Mouse (Mus musculus) c-Kit-positive CD71-positive TER-119-positive erythroid progenitor cells, embryonic 14.5 days (primary cell): ENCODE measurements around the gene Nynrin.
A peak's percentile ranks its signal among the peaks of the same experiment; 100 is the strongest.

Experiments
- DNase-seq: peaks from one replicate; pipeline ENCODE4 v3.0.0-alpha.2; 2013; ENCODE audit warnings: low spot score

Nynrin gene

GRCm38 (mm10) chr14:55878316-55878940 lies 24.6 kb downstream of the Nynrin start:
- no peak for DNase-seq

- DNase-seq = peak; percentile 49
These were observed 25.8 kb downstream of the Nynrin start for GRCm38 (mm10) chr14:55879623-55880022.

GRCm38 (mm10) chr14:55880982-55881381 lies 27.2 kb downstream of the Nynrin start:
- DNase-seq = no peak

DNA sequence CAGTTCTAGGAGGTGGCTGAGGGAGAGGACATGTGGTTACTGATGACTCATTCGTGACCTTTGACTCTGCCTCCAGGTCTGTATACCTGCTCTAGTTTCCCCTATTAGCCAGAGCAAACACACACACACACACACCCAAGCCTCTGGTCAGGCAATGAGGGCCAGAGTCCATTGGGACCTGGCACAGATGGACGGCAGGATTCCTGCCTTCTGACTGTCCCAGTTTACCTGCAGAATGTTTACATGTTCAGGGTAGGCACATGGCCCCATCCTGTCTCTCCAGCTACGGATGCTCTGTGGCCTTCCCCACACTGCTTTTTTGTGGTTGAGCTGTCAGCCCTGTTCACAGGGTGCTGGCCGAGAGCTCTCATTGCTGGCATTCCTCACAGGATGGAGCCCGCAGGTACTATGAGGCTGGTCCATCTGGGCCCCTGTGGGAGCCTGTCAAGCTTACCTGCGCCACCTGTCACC lies 28.4 kb downstream of the Nynrin start:
- no peak for DNase-seq

DNA sequence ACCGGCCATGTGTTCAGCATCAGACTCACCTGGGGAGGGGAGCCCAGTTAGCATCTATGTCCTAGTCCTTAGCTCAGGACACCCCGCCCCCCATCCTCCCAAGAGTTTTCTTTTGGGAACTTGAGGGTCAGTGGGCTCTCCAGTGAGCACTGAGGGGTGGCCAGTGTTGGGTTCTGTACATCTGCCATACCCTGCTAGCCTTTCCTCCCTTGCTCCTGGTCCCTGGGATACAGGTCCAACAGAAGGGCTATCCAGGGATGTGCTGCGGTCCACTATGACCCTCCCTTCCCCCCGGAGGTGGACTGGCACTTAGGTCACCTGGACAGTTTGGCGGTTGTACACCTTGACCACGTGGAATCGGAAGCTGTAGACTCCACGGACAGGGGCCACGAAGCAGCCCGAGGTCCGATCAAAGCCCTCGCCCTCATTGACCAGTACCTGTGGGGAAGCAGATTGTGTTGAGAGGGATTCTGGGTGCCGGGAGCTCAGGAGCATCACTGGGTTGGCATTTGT lies 29.4 kb downstream of the Nynrin start:
- no peak for DNase-seq

DNA sequence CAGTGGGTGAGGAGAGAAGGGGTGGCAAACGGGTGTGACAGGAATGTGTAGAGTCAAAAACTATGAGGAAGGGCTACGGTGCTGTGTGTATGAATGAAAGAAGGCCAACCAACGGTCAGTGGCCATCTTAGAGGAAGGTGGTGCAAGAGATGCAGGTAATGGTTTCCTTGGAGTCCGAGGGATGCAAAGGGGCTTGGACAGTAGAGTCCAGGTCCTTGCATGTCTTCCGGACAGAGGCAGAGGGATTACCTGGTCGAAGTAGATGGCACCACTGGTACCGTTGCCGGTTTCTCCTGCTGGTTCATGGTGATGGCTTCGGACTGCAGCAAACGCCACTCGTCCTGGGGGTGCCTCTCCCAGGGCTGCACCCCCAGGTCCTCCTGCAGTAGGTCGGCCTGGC lies 29.9 kb downstream of the Nynrin start:
- no peak for DNase-seq

GRCm38 (mm10) chr14:55884166-55884565 lies 30.4 kb downstream of the Nynrin start, which contains the start of gene Cbln3:
TSS of gene Cbln3 (minus strand) at chr14:55884392.
- no peak for DNase-seq

GRCm38 (mm10) chr14:55884713-55885113 lies 30.9 kb downstream of the Nynrin start, which contains the start of gene Khnyn:
TSS of gene Khnyn (plus strand) at chr14:55884947.
- peak; percentile 75 for DNase-seq

- DNase-seq = no peak
These were observed 31.4 kb downstream of the Nynrin start for GRCm38 (mm10) chr14:55885114-55885790.

- DNase-seq = peak; percentile 32
These were observed 32.0 kb downstream of the Nynrin start for GRCm38 (mm10) chr14:55885791-55886271.

DNA sequence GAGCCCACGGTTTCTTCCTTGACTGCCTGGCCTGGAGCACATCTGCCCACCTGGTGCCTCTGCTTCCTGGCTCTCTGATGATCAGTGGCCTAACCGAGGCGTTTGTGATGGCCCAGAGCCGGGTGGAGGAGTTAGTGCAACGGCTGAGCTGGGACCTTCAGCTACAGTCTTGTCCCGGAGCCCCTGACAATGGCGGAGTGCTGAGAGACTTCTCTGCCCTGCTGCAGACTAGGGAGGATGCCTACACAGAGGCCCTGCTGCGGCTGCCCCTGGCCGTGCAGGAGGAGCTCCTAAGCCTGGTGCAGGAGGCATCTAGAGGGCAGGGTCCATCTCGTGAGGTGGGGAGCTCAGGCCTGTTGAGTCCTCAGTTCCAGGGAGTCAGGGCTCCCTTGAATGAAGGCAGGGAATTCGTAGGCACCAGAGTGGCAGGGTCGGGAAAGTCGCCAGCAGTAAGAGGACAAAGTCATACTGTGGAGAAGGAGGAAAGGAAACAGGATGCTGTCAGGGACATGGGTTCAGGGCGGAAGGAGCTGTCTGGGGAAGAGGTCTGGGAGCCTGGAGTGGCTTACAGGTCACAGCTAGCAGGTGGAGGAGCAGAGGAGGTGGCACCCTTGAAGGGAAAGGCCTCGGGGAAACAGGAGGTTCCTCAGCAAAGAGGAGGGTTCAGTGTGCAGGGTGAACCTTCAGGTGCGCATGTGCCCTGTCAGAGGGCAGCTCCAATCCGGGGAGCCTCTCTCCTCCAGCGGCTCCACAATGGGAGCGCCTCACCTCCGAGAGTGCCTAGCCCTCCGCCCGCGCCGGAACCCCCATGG lies 33.0 kb downstream of the Nynrin start:
- no peak for DNase-seq

DNA sequence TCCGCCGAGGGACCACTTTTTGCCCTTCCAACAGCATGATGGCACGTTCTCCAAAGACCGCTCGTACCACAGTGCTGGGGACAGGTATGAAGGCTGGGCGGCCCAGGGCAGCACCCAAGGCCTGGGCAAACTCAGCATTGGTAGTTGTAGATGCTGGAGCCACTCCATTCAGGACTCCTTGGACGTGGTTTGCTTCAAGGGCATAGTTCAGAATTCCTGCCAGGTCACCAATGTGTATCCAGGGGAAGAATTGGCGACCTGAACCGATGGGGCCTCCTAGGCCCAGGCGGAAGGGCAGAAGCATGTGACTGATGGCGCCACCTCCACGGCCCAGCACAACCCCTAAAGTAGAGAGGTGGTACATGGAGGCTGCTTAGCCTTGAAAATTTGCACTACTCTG lies 43.9 kb downstream of the Nynrin start:
- DNase-seq = no peak

DNA sequence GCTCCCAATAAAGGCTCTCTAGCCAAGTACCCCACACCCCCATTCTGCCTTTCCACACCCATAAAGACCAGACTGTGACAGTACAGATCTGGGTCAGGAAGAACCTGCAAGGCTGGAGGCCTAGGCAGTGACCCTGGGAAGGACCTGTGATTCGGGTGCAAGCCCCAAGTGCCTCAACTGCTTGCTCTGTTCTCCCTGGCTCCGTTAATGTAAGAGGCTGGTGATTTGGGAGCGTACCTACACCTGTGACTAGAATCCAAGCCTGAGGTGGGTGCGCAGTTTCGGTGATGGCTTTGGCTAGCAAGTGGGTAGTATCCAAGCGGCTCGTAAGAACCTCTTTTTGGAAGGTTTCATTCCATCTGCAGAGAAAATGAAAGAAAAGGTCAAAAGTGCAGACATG lies 45.1 kb downstream of the Nynrin start:
- no peak for DNase-seq

- peak; percentile 60 for DNase-seq
These were observed 46.0 kb downstream of the Nynrin start, which contains the start of gene Sdr39u1 for GRCm38 (mm10) chr14:55899701-55900413. TSS of gene Sdr39u1 (minus strand) at chr14:55900293.

DNA sequence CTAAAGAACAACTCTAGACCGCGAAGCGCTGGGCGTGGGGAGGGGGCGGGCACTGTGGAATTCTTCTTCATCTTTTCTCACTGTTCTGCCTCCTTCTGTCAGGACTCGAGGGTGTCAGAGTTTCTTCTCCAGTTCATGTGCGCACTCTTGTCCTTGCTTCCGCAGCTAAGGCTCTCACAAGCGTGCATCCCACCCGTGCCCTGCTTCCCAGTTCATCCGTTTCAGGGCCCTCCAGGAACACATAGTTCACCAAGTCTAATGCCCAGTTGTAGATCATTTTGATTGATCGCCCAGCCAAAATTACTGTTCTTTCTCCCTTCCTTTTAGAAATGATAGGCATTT lies 46.6 kb downstream of the Nynrin start:
- DNase-seq = no peak

GRCm38 (mm10) chr14:55905518-55905917 lies 51.7 kb downstream of the Nynrin start:
- DNase-seq = no peak

GRCm38 (mm10) chr14:55913406-55913805 lies 59.6 kb downstream of the Nynrin start:
- no peak for DNase-seq

DNA sequence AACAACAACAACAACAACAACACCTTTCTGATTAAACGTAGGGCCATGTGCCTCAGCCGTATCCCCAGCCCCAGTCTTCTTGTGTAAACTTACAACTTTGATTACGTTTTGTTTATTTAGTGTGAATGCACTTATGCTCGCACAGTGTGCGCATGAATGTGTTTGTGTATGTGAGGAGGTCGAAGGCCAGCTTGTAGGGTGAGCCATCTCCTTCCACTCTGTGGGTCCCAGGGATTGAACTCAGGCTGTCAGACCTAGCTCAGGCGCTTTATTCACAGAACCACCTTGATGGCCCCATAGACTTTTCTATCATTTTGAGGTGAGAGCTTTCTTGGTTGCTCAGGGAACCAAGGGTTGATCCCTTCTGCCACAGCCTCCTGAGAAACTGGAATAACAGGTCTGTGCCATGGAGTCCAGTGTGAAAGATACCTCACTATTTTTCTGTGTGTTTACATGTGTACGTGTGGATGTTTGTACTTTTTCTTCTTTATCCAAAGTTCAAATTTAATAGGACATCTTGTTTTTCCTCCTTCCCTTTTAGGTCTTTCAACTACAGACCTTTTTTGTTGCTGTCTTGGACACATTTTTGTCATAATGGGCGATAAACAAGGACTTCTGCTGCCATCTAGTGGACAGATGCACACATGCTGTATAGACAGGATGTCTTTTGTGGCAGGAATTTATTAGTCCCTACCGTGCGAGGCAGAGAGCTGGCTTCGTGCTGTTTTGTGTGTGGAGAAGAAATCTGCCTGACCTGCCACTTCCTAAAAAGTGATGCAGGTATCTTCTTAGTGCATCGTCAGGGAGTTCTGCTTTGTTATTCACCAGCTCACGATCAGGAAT lies 64.7 kb downstream of the Nynrin start:
- peak; percentile 83 for DNase-seq

DNA sequence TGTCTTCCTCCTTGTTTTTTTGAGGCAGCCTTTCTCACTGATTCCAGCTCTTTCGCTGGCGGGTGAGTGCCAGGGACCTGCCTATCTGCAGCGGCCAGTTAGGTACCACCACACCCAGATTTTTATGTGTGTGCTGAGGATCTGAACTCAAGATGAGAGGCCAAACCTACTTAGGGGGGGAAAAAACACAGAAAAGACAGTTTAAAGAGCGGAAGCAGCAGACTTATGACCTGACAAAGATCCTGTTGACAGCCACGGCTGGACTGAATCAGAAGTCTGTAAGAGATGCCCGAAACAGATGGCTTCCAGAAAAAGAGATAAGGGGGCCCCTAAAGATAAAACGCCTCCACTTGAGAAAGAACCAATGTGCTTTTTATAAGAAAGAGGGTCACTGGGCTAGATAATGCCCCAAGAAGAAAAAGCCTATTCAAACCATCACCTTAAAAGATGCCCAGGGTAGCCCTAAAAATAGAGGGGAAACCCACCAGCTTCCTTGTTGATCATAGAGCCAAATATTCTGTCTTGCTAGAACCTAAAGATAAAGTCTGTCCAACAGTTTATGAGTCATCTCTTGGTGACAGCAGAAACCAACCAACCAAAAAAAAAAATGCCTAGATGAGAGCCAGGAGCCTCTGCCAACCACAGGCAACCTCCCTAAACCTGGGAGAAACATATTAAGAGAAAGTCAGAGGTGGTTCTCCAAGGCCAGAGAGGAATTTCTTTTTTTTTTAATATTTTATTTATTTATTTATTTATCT lies 68.8 kb downstream of the Nynrin start:
- peak; percentile 67 for DNase-seq
